Mouse (Mus musculus): ENCODE data around the gene Grn. TPM values are rescaled to one million over a fixed set of nuclear protein-coding genes. Genes with fewer than 3 reads are reported as not detected.

The Grn gene
- polyA plus RNA-seq, 1 experiment from 2014 or later: 191 TPM

GRCm38 (mm10) chr11:102431728-102432114 lies 1.6 kb downstream of the Grn start:
- H3K27me3 ChIP-seq (ENCODE audit: insufficient read depth, low read length): no peaks in the 10 kb centered on the region
- WGBS: 89% methylated on average over 3 of the region's 3 CpGs
- no peak overlapping the region for H3K4me2 ChIP-seq (ENCODE audit: low read length)
- DNase-seq (ENCODE audit: low spot score) (no peak), ATAC-seq (replicated peaks; ENCODE audit: low FRiP score, low read depth) (no peak)
- no peaks in the 10 kb centered on the region for H3K4me1 ChIP-seq (replicated peaks; ENCODE audit: insufficient read depth, low read length)
- H3K36me3 ChIP-seq (ENCODE audit: insufficient read depth, low read length): peaks cover 24% of the 10 kb centered on the region
- no peak overlapping the region for H3K27ac ChIP-seq
- TF ChIP-seq CTCF (IDR thresholded peaks at IDR 0.05; ENCODE audit: low read depth): no peak
- H3K4me3 ChIP-seq (replicated peaks; ENCODE audit: low read depth, low read length): no peak overlapping the region
- peak overlapping the region; percentile 24; the same call in 1 of the 2 replicates for H3K9ac ChIP-seq (ENCODE audit: low read depth, low read length)
- H3K9me3 ChIP-seq (replicated peaks; ENCODE audit: low read length): no peaks in the 10 kb centered on the region

- peaks cover 3% of the 10 kb centered on the region; the same call in 1 of the 2 replicates for H3K4me1 ChIP-seq (replicated peaks; ENCODE audit: insufficient read depth, low read length)
- no peak for TF ChIP-seq CTCF (IDR thresholded peaks at IDR 0.05; ENCODE audit: low read depth)
- no peaks in the 10 kb centered on the region for H3K27me3 ChIP-seq (ENCODE audit: insufficient read depth, low read length)
- H3K4me3 ChIP-seq (replicated peaks; ENCODE audit: low read depth, low read length): no peak overlapping the region
- peaks cover 24% of the 10 kb centered on the region for H3K36me3 ChIP-seq (ENCODE audit: insufficient read depth, low read length)
- DNase-seq (ENCODE audit: low spot score) (no peak), ATAC-seq (replicated peaks; ENCODE audit: low FRiP score, low read depth) (no peak)
- H3K4me2 ChIP-seq (ENCODE audit: low read length): no peak overlapping the region
- H3K9ac ChIP-seq (ENCODE audit: low read depth, low read length): peak overlapping the region; percentile 24
- H3K9me3 ChIP-seq (replicated peaks; ENCODE audit: low read length): no peaks in the 10 kb centered on the region
- 71% methylated on average over 16 of the region's 16 CpGs for WGBS
- no peak overlapping the region; the same call in 1 of the 2 replicates for H3K27ac ChIP-seq
Measured at GRCm38 (mm10) chr11:102432115-102432843, 2.2 kb downstream of the Grn start.

- H3K27ac ChIP-seq: no peak overlapping the region; the same call in 1 of the 2 replicates
- no peak overlapping the region for H3K4me3 ChIP-seq (replicated peaks; ENCODE audit: low read depth, low read length)
- no peak for ATAC-seq (replicated peaks; ENCODE audit: low FRiP score, low read depth)
- no peaks in the 10 kb centered on the region for H3K27me3 ChIP-seq (ENCODE audit: insufficient read depth, low read length)
- H3K36me3 ChIP-seq (ENCODE audit: insufficient read depth, low read length): peaks cover 24% of the 10 kb centered on the region
- H3K4me2 ChIP-seq (ENCODE audit: low read length): no peak overlapping the region
- TF ChIP-seq CTCF (IDR thresholded peaks at IDR 0.05; ENCODE audit: low read depth): no peak
- DNase-seq (ENCODE audit: low spot score): no peak
- H3K4me1 ChIP-seq (replicated peaks; ENCODE audit: insufficient read depth, low read length): peaks cover 9% of the 10 kb centered on the region
- no peaks in the 10 kb centered on the region for H3K9me3 ChIP-seq (replicated peaks; ENCODE audit: low read length)
- WGBS: 91% methylated on average over 6 of the region's 6 CpGs
- H3K9ac ChIP-seq (ENCODE audit: low read depth, low read length): no peak overlapping the region
Measured at GRCm38 (mm10) chr11:102432896-102433295, 2.8 kb downstream of the Grn start.

- TF ChIP-seq CTCF (IDR thresholded peaks at IDR 0.05; ENCODE audit: low read depth): no peak
- DNase-seq (ENCODE audit: low spot score) (no peak), ATAC-seq (replicated peaks; ENCODE audit: low FRiP score, low read depth) (no peak)
- H3K4me2 ChIP-seq (ENCODE audit: low read length): no peak overlapping the region
- H3K9ac ChIP-seq (ENCODE audit: low read depth, low read length): no peak overlapping the region
- 94% methylated on average over 7 of the region's 7 CpGs for WGBS
- no peak overlapping the region for H3K27ac ChIP-seq
- peaks cover 24% of the 10 kb centered on the region for H3K36me3 ChIP-seq (ENCODE audit: insufficient read depth, low read length)
- H3K9me3 ChIP-seq (replicated peaks; ENCODE audit: low read length): no peaks in the 10 kb centered on the region
- H3K4me1 ChIP-seq (replicated peaks; ENCODE audit: insufficient read depth, low read length): peaks cover 12% of the 10 kb centered on the region
- no peaks in the 10 kb centered on the region for H3K27me3 ChIP-seq (ENCODE audit: insufficient read depth, low read length)
- no peak overlapping the region for H3K4me3 ChIP-seq (replicated peaks; ENCODE audit: low read depth, low read length)
Measured at GRCm38 (mm10) chr11:102433866-102434265, 3.8 kb downstream of the Grn start.

GRCm38 (mm10) chr11:102434406-102434805 lies 4.3 kb downstream of the Grn start:
- Histone ChIP-seq H3K27me3 (ENCODE audit: insufficient read depth, low read length) (no peaks in the 10 kb centered on the region), H3K9ac (ENCODE audit: low read depth, low read length) (no peak overlapping the region), H3K27ac (no peak overlapping the region), H3K4me2 (ENCODE audit: low read length) (no peak overlapping the region), H3K9me3 (replicated peaks; ENCODE audit: low read length) (no peaks in the 10 kb centered on the region), H3K4me3 (replicated peaks; ENCODE audit: low read depth, low read length) (no peak overlapping the region), H3K36me3 (ENCODE audit: insufficient read depth, low read length) (peaks cover 28% of the 10 kb centered on the region), H3K4me1 (replicated peaks; ENCODE audit: insufficient read depth, low read length) (peaks cover 12% of the 10 kb centered on the region)
- peak; percentile 93 for DNase-seq (ENCODE audit: low spot score)
- WGBS: 6% methylated on average over 7 of the region's 7 CpGs
- ATAC-seq (replicated peaks; ENCODE audit: low FRiP score, low read depth): no peak; the same call in 1 of the 2 replicates
- peak; percentile 98 for TF ChIP-seq CTCF (IDR thresholded peaks at IDR 0.05; ENCODE audit: low read depth)

- no peak overlapping the region for H3K4me2 ChIP-seq (ENCODE audit: low read length)
- H3K4me3 ChIP-seq (replicated peaks; ENCODE audit: low read depth, low read length): no peak overlapping the region
- H3K36me3 ChIP-seq (ENCODE audit: insufficient read depth, low read length): peaks cover 33% of the 10 kb centered on the region
- H3K27ac ChIP-seq: no peak overlapping the region
- WGBS: 91% methylated on average over 11 of the region's 11 CpGs
- no peak for DNase-seq (ENCODE audit: low spot score)
- H3K4me1 ChIP-seq (replicated peaks; ENCODE audit: insufficient read depth, low read length): peaks cover 12% of the 10 kb centered on the region
- no peaks in the 10 kb centered on the region for H3K9me3 ChIP-seq (replicated peaks; ENCODE audit: low read length)
- TF ChIP-seq CTCF (IDR thresholded peaks at IDR 0.05; ENCODE audit: low read depth): no peak
- ATAC-seq (replicated peaks; ENCODE audit: low FRiP score, low read depth): no peak
- no peak overlapping the region for H3K9ac ChIP-seq (ENCODE audit: low read depth, low read length)
- H3K27me3 ChIP-seq (ENCODE audit: insufficient read depth, low read length): no peaks in the 10 kb centered on the region
Measured at GRCm38 (mm10) chr11:102434816-102435705, 4.9 kb downstream of the Grn start.

Data from kidney, postnatal 0 days (tissue).